Mouse (Mus musculus) stomach, embryonic 15.5 days (tissue): ENCODE results near the gene Olfr1369-ps1. TPM values are rescaled to one million over a fixed set of nuclear protein-coding genes. Genes with fewer than 3 reads are reported as not detected.
"Not testable (repeated sequence)": the region's sequence is repeated elsewhere in the genome, so short reads cannot be mapped to it uniquely, and the experiment has no call there.

Experiments
- ATAC-seq: fragments of 200-750 bp; cut with Nextera tagmentation; 2 replicates; pipeline ENCODE4 v1.8.0; 2017; ENCODE audit warnings: low read depth, moderate number of reproducible peaks, moderate TSS enrichment; ENCODE audit not compliant: insufficient read depth, low FRiP score
- H3K27ac ChIP-seq: fragments of 300-500 bp; sonication (generic); 2 replicates; pipeline ENCODE4 v1.5.1; 2015; ENCODE audit warnings: mild to moderate bottlenecking, inconsistent platforms
- H3K27me3 ChIP-seq: fragments of 300-500 bp; sonication (generic); replicated peaks from 2 replicates; pipeline ENCODE4 v1.6.1; 2015; ENCODE audit warnings: inconsistent platforms
- H3K36me3 ChIP-seq: fragments of 300-500 bp; sonication (generic); 2 replicates; pipeline ENCODE4 v1.6.1; 2015; ENCODE audit warnings: inconsistent platforms
- H3K4me1 ChIP-seq: fragments of 300-500 bp; sonication (generic); 2 replicates; pipeline ENCODE4 v1.6.1; 2015; ENCODE audit warnings: inconsistent platforms
- H3K4me2 ChIP-seq: fragments of 300-500 bp; sonication (generic); 2 replicates; pipeline ENCODE4 v1.6.1; 2015; ENCODE audit warnings: mild to moderate bottlenecking, inconsistent platforms
- H3K4me3 ChIP-seq: fragments of 300-500 bp; sonication (generic); replicated peaks from 2 replicates; pipeline ENCODE4 v1.5.1; 2015; ENCODE audit warnings: inconsistent platforms
- H3K9ac ChIP-seq: fragments of 300-500 bp; sonication (generic); 2 replicates; pipeline ENCODE4 v1.6.1; 2015; ENCODE audit warnings: inconsistent platforms
- H3K9me3 ChIP-seq: fragments of 300-500 bp; sonication (generic); 2 replicates; pipeline ENCODE4 v1.6.1; 2016; ENCODE audit warnings: inconsistent platforms
- WGBS: fragments of 180-500 bp; shearing (Covaris S2); methylation state at CpG from one replicate; pipeline ENCODE4 v1.1.7; 2015; 5-methylcytosine and 5-hydroxymethylcytosine counted together
- polyA plus RNA-seq: library from polyadenylated mRNA; unstranded; fragments of >200 nt; fragmentation: Nextera tagmentation; extraction: Ambion mirVana; gene quantifications from 2 replicates; pipeline ENCODE4 v1.2.1, GENCODE M21; 2015

Olfr1369-ps1 gene
- polyA plus RNA-seq = not detected in 2 replicates

GRCm38 (mm10) chr13:21111183-21111582, at the start of gene Olfr1369-ps1:
Olfr1369-ps1 (plus strand) TSS chr13:21111483.
- H3K4me2 ChIP-seq, H3K9ac ChIP-seq, ATAC-seq, H3K4me1 ChIP-seq, H3K27me3 ChIP-seq, H3K9me3 ChIP-seq, H3K4me3 ChIP-seq, H3K27ac ChIP-seq, H3K36me3 ChIP-seq: not testable (repeated sequence)
- WGBS = 81% methylated on average over 3 of the region's 3 CpGs

- Histone ChIP-seq H3K27me3 (no peaks in the 10 kb centered on the region), H3K4me3 (no peak overlapping the region), H3K27ac (no peak overlapping the region), H3K4me2 (no peak overlapping the region), H3K9ac (no peak overlapping the region), H3K9me3 (no peaks in the 10 kb centered on the region), H3K36me3 (no peaks in the 10 kb centered on the region), H3K4me1 (no peaks in the 10 kb centered on the region)
- no peak for ATAC-seq
- 82% methylated on average over 2 of the region's 2 CpGs for WGBS
Observed at GRCm38 (mm10) chr13:21066021-21066420, 45.3 kb upstream of the Olfr1369-ps1 start.

GRCm38 (mm10) chr13:21074847-21075246, 36.4 kb upstream of the Olfr1369-ps1 start, which contains the start of gene Olfr1370:
Olfr1370 (minus strand) TSS chr13:21074947.
- Histone ChIP-seq H3K36me3 (no peaks in the 10 kb centered on the region), H3K27me3 (no peaks in the 10 kb centered on the region), H3K4me1 (no peaks in the 10 kb centered on the region), H3K9ac (no peak within 1 kb of the TSS), H3K4me3 (no peak within 1 kb of the TSS), H3K27ac (no peak within 1 kb of the TSS), H3K9me3 (no peaks in the 10 kb centered on the region), H3K4me2 (no peak within 1 kb of the TSS)
- WGBS = 71% methylated on average over 3 of the region's 3 CpGs
- no peak for ATAC-seq

- 56% methylated on average over 2 of the region's 2 CpGs for WGBS
Observed at GRCm38 (mm10) chr13:21082686-21083085, 28.6 kb upstream of the Olfr1369-ps1 start.

GRCm38 (mm10) chr13:21109759-21110158, 1.5 kb upstream of the Olfr1369-ps1 start:
- Histone ChIP-seq H3K4me1 (no peaks in the 10 kb centered on the region), H3K9me3 (no peaks in the 10 kb centered on the region), H3K4me2 (no peak overlapping the region), H3K4me3 (no peak overlapping the region), H3K27ac (no peak overlapping the region), H3K36me3 (no peaks in the 10 kb centered on the region), H3K9ac (no peak overlapping the region), H3K27me3 (no peaks in the 10 kb centered on the region)
- 88% methylated on average over 3 of the region's 3 CpGs for WGBS
- ATAC-seq = no peak

More at GRCm38 (mm10) chr13:21082686-21083085, 28.6 kb upstream of the Olfr1369-ps1 start:
- Histone ChIP-seq H3K27me3 (no peaks in the 10 kb centered on the region), H3K9me3 (no peaks in the 10 kb centered on the region), H3K4me2 (no peak overlapping the region), H3K36me3 (no peaks in the 10 kb centered on the region), H3K4me3 (no peak overlapping the region), H3K9ac (no peak overlapping the region), H3K27ac (no peak overlapping the region), H3K4me1 (no peaks in the 10 kb centered on the region)
- no peak for ATAC-seq

GRCm38 (mm10) chr13:21110441-21110840, 842 bp upstream of the Olfr1369-ps1 start:
- Histone ChIP-seq H3K36me3 (no peaks in the 10 kb centered on the region), H3K9me3 (no peaks in the 10 kb centered on the region), H3K9ac (no peak overlapping the region), H3K4me1 (no peaks in the 10 kb centered on the region), H3K4me2 (no peak overlapping the region), H3K27ac (no peak overlapping the region), H3K4me3 (no peak overlapping the region), H3K27me3 (no peaks in the 10 kb centered on the region)
- no peak for ATAC-seq
- WGBS = 85% methylated on average over 6 of the region's 6 CpGs

GRCm38 (mm10) chr13:21114121-21114520, 2.8 kb downstream of the Olfr1369-ps1 start:
- ATAC-seq = no peak
- no peaks in the 10 kb centered on the region for H3K36me3 ChIP-seq
- WGBS = 73% methylated on average over 4 of the region's 4 CpGs

GRCm38 (mm10) chr13:21129339-21129738, 18.1 kb downstream of the Olfr1369-ps1 start, which contains the start of gene Olfr263:
Olfr263 (plus strand) TSS chr13:21129639.
- 77% methylated on average over 3 of the region's 3 CpGs for WGBS
- not testable (repeated sequence) for H3K36me3 ChIP-seq, H3K4me2 ChIP-seq, H3K4me1 ChIP-seq, H3K27me3 ChIP-seq, H3K27ac ChIP-seq, H3K9ac ChIP-seq, ATAC-seq, H3K4me3 ChIP-seq, H3K9me3 ChIP-seq

More at GRCm38 (mm10) chr13:21114121-21114520, 2.8 kb downstream of the Olfr1369-ps1 start:
- H3K9me3 ChIP-seq = no peaks in the 10 kb centered on the region
- no peak overlapping the region for H3K4me2 ChIP-seq
- no peak overlapping the region for H3K27ac ChIP-seq
- H3K27me3 ChIP-seq = no peaks in the 10 kb centered on the region
- H3K9ac ChIP-seq = no peak overlapping the region
- no peaks in the 10 kb centered on the region for H3K4me1 ChIP-seq
- no peak overlapping the region for H3K4me3 ChIP-seq

- no peak overlapping the region for H3K4me2 ChIP-seq
- H3K36me3 ChIP-seq = no peaks in the 10 kb centered on the region
- no peak for ATAC-seq
- no peaks in the 10 kb centered on the region for H3K4me1 ChIP-seq
- H3K27me3 ChIP-seq = no peaks in the 10 kb centered on the region
- H3K9me3 ChIP-seq = no peaks in the 10 kb centered on the region
- H3K4me3 ChIP-seq = no peak overlapping the region
- H3K9ac ChIP-seq = no peak overlapping the region
- H3K27ac ChIP-seq = no peak overlapping the region
- WGBS = 42% methylated on average over 8 of the region's 8 CpGs
Observed at GRCm38 (mm10) chr13:21142421-21142820, 31.1 kb downstream of the Olfr1369-ps1 start.

GRCm38 (mm10) chr13:21145767-21146166, 34.5 kb downstream of the Olfr1369-ps1 start, which contains the start of gene Olfr1368:
Olfr1368 (minus strand) TSS chr13:21145867.
- no peak for ATAC-seq
- no peak within 1 kb of the TSS for H3K27ac ChIP-seq
- WGBS = 70% methylated on average over 4 of the region's 4 CpGs

GRCm38 (mm10) chr13:21155888-21156287, 44.6 kb downstream of the Olfr1369-ps1 start:
- no peaks in the 10 kb centered on the region for H3K9me3 ChIP-seq
- no peak overlapping the region for H3K4me2 ChIP-seq
- H3K27ac ChIP-seq = no peak overlapping the region
- H3K27me3 ChIP-seq = 0 out of 2 replicates have a peak, but pooled peaks cover 3% of the 10 kb centered on the region
- WGBS = 73% methylated on average over 5 of the region's 5 CpGs
- H3K36me3 ChIP-seq = no peaks in the 10 kb centered on the region
- no peak overlapping the region for H3K9ac ChIP-seq
- peaks cover 7% of the 10 kb centered on the region; the same call in 1 of the 2 replicates for H3K4me1 ChIP-seq
- no peak for ATAC-seq
- no peak overlapping the region for H3K4me3 ChIP-seq

More at GRCm38 (mm10) chr13:21145767-21146166, 34.5 kb downstream of the Olfr1369-ps1 start, which contains the start of gene Olfr1368:
- Histone ChIP-seq H3K4me2 (no peak within 1 kb of the TSS), H3K36me3 (no peaks in the 10 kb centered on the region), H3K27me3 (no peaks in the 10 kb centered on the region), H3K4me1 (no peaks in the 10 kb centered on the region), H3K9me3 (no peaks in the 10 kb centered on the region), H3K9ac (no peak within 1 kb of the TSS), H3K4me3 (no peak within 1 kb of the TSS)

- 0 out of 2 replicates have a peak, but pooled peaks cover 3% of the 10 kb centered on the region for H3K27me3 ChIP-seq
- no peaks in the 10 kb centered on the region for H3K36me3 ChIP-seq
- no peak overlapping the region for H3K9ac ChIP-seq
- no peak for ATAC-seq
- H3K4me1 ChIP-seq = peaks cover 9% of the 10 kb centered on the region; the same call in 1 of the 2 replicates
- no peak overlapping the region for H3K27ac ChIP-seq
- H3K4me2 ChIP-seq = peak overlapping the region; percentile 89; the same call in 1 of the 2 replicates
- no peaks in the 10 kb centered on the region for H3K9me3 ChIP-seq
- 17% methylated on average over 9 of the region's 9 CpGs for WGBS
- H3K4me3 ChIP-seq = peak overlapping the region; percentile 65
Observed at GRCm38 (mm10) chr13:21158071-21158470, 46.8 kb downstream of the Olfr1369-ps1 start.
